Mouse (Mus musculus): ENCODE measurements around the gene Nup160.
A peak's percentile ranks its signal among the peaks of the same experiment; 100 is the strongest.

The Nup160 gene

GRCm38 (mm10) chr2:90677007-90677406 is at the start of gene Nup160:
Nup160 (plus strand) TSS chr2:90677215.
- DNase-seq (ENCODE audit: low spot score in 2 of 2) = no peak

- no peak for DNase-seq (ENCODE audit: low spot score in 2 of 2)
These were observed 48.8 kb upstream of the Nup160 start for GRCm38 (mm10) chr2:90628261-90628660.

- DNase-seq (ENCODE audit: low spot score in 2 of 2) = no peak
These were observed 47.5 kb upstream of the Nup160 start for GRCm38 (mm10) chr2:90629552-90629951.

GRCm38 (mm10) chr2:90631938-90632733 is 44.9 kb upstream of the Nup160 start:
- no peak for DNase-seq (ENCODE audit: low spot score in 2 of 2)

- DNase-seq (ENCODE audit: low spot score in 2 of 2) = no peak
These were observed 42.3 kb upstream of the Nup160 start for GRCm38 (mm10) chr2:90634671-90635070.

DNA sequence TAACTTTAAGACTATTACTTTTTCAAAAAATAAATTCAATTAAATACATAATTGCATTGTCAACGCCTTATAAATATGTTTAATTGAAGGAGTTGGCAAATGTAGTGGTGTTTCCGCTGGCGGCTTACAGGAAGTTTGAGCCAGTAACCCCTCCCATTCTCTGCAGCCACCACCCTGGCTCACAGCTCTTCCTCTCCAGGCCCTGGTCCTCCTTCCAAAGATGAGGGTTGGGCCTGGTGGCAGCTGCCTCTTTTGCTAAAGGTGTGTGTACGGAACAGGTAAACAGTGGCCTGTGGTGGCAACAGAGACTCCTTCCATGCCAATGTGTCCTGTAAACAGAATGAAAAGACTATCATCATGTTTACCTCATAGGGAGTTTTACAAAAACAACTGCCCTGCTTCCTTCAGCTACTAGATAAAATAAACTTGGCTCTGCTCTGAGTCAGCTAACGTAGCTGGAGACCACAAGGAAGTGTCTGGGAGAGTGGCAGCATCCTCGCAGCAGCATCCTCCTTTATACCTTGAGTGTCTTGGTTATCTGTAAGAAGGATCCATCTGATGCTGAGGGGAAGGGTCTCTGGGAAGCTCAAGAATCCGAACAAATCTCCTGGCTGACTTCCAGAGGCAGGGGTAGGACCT is 41.8 kb upstream of the Nup160 start:
- DNase-seq (ENCODE audit: low spot score in 2 of 2) = peak; percentile 23 to 28

DNA sequence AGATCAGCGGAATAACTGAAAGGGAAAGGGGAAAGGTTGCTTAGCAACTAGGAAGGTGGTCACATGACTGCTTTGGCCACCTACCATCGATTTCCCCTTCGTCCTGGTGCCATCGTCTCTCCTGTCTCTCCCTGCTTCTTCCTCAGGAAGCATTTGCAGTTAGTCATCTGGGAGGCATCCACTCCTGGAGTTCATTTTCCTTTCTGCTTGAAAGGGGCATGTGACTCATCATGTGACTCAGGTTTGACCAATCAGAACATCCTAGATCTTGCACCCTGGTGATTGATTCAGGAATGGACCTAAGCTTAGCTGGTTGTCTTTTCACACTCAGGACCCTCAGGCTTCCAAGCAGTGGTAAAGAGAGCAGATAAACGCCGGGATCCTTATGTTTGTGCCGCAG is 40.2 kb upstream of the Nup160 start:
- DNase-seq (ENCODE audit: low spot score in 2 of 2) = no peak

DNA sequence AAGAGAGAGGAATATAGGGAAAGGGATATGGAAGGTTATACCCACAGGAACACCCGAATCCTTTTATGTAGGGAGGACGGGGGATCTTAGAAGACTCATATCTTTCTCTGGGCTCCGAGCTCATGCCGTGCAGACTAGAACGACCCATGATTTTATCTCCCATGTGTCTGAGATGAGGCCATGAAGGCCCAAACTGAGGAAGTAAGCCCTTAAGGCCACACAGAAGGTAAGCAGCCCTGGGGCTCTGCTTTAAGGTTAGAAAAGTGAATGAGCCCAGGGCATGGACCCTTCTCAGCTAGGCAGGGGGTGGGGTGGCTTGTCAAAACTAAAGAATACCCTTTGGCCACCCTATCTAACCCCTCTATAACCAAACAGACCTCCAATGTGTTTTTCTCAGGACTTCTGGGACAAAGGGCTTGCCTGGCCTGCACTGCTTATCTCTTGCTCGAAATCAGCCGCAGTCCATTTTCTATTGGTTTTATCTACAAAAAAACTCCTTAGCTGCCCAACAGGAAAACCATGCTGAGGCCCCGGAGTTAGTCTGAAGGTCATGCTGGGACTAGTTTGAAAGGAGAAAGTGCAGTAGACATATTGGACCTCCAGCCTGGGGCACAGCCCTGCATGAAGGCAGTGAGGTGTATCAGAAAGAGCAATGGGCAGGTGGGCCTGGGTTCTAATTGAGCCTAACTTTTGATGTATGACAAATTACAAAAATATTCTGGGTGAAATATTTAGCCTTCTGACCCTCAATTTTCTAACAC is 37.8 kb upstream of the Nup160 start:
- DNase-seq (ENCODE audit: low spot score in 2 of 2) = no peak

DNA sequence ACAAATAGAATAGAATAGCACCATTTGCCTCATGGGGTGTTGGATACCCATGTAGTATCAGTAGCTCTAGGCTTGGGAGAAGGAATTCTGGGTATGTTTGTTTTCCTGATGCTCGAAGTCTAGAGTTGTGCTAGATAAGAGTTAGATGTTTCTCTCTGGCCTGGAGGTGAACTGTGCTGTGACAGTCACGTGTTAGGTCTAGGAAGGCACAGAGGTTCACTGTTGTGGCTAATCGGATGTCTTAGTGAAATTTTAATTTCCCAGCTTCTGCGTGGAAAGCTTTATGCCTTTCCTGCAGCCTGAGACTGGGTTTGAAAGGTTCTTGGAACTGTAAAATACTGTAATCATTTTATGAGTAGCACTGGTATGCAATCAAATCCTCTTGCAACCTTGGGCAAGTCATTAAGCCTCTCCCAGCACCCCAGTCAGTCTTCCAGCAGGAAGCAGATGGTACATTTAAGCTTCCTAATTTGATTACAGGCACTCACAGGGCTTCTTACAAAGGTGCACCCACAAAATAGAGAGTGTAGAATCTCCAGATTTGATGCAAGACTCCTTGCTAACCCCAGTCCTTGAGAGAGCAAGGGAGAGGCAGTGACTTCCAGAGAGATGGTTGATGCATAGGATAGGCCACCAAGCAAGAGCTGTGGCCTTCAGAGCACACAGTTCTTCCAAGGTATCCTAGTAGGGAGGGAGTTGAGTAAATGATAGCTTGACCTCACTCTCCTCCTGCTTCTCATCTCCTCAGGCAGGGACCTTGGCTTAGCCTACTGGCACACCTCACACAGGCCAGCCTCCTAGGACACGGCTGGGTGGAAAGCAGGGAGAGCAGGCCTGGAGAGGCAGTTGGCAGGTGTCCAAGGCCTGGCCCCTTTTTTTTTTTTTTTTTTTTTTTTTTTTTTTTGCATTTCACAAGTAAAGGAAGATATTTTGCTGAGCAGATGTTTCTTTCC is 37.0 kb upstream of the Nup160 start:
- no peak for DNase-seq (ENCODE audit: low spot score in 2 of 2)

- peak in 1 of 2 experiments; percentile 15 for DNase-seq (ENCODE audit: low spot score in 2 of 2)
These were observed 35.9 kb upstream of the Nup160 start for GRCm38 (mm10) chr2:90641007-90641709.

DNA sequence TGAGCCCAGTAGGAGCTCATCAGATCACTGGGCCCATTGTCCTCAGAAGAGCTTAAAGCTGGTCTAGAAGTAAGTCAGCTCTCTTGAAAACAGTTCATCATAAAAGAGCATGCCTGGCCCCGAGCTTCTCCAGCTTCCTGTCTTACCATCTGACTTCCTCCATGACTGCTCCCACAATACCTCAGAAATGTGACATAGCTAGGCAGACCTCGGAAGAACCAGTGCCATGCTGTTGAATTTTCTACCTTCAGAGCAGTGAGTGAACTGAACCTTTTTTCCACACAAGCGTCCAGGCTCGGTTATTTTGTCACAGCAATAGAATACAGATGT is 35.3 kb upstream of the Nup160 start:
- DNase-seq (ENCODE audit: low spot score in 2 of 2) = no peak

DNA sequence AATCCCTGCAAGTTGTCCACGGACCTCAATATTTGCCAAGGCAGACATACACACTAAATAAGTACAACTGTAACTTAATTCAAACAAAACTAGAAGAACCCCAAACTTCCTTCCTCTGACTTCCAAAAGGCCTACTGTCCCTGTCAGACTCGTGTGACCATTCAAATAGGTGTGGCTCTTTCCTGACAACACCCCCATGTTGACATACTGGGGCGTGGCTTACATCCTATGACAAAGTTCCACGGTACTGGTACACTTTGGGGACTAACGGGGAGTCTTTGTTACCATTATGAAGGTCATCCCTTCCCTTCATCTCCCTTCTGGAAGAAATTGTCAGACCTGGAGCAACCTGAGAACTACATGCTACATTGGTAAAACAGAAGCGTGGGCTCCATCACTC is 29.9 kb upstream of the Nup160 start:
- DNase-seq (ENCODE audit: low spot score in 2 of 2) = no peak

DNA sequence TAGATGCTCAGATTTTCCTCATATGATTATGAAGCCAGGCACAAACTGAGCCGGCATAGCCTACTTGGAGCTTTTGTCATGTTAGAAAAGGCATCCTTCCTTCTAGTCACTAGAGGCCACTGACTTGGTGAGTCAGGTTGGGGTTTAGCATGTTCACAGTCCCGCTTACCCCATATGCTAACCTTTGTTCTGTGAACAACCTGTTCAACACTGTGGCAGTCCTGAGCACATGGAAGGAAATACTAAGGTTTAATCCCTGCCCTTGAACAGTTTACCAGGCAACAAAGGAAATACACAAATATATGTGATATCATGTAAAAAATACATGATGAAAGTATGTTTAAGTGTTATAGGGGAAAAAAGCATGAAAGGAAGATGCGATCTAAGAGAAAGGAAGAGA is 27.6 kb upstream of the Nup160 start:
- no peak for DNase-seq (ENCODE audit: low spot score in 2 of 2)

DNA sequence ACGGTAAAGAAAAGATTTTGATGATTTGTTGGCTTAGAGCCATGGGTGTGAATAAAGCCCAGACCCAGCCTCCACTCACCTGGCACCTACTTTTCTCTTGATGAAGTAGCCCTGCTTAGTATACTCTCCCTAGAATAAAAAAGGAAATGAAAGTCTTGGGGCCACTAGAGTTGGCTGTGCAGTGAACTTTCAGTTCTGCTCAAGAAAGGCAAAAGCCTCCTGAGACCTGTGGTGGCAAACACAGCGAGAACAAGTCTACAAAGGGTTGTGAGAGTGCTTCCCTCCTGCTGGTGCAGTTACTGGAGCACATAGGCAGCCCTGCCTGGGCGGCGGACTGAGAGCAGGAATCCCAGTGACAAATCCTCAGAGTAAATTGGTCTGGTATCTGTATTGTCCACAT is 27.1 kb upstream of the Nup160 start:
- DNase-seq (ENCODE audit: low spot score in 2 of 2) = peak; percentile 13 to 53

GRCm38 (mm10) chr2:90652101-90652500 is 24.9 kb upstream of the Nup160 start:
- peak; percentile 34 to 74 for DNase-seq (ENCODE audit: low spot score in 2 of 2)

DNA sequence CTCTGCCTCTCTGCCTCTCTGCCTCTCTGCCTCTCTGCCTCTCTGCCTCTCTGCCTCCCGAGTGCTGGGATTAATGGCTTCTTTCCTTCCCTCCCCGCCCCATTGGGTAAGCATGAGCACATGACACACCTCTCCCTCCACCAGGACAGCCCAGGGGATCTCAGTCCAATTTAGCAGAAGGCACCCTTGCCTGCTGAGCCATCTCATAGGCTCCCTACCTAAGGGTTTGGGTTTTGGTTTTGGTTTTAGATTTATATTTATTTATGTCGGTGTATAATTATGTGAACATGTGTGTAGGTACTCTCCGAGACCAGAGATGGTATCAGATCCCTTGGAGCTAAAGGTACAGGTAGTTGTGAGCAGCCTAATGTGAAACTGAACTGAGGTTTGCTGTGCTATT is 24.0 kb upstream of the Nup160 start:
- no peak for DNase-seq (ENCODE audit: low spot score in 2 of 2)

DNA sequence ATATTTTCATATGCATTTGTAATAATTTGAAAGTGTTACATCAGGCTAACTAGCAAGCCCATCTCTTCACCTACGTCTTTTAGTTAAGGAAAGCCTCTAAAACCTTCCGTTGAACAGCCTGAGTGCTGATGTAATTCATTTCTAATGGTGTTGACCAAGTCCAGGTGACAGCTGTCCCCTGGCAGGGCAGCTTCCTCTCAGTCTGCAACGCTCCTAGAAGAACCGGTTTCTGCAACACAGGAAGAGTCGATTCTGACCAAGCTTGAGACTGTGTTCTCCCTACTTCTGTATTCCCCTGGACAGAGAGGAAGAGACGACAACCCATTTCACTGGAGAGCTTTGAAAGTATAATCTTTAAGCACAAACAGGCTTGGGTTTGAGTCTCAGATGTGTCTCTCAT is 21.6 kb upstream of the Nup160 start:
- no peak for DNase-seq (ENCODE audit: low spot score in 2 of 2)

DNA sequence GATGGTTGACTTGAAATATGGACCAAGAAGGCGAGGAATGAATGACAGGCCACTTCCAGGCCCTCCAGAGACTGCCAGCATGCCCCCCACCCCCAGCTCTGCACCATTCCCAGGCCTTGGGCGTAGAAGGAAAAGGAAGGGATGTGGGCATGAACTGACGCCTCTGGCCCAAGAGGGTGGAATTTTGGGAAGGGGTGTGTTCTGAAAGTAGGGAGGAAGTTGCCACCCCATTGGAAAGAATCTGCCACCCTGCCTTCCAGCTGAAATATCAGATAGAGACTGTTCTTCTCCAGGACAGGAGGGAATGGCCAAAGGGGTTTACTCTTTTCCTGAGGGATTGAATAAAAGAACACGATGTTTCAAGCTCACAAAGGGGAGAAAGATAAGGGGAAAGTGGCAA is 18.4 kb upstream of the Nup160 start:
- DNase-seq (ENCODE audit: low spot score in 2 of 2) = no peak

- DNase-seq (ENCODE audit: low spot score in 2 of 2) = no peak
These were observed 18.0 kb upstream of the Nup160 start for GRCm38 (mm10) chr2:90659016-90659415.

DNA sequence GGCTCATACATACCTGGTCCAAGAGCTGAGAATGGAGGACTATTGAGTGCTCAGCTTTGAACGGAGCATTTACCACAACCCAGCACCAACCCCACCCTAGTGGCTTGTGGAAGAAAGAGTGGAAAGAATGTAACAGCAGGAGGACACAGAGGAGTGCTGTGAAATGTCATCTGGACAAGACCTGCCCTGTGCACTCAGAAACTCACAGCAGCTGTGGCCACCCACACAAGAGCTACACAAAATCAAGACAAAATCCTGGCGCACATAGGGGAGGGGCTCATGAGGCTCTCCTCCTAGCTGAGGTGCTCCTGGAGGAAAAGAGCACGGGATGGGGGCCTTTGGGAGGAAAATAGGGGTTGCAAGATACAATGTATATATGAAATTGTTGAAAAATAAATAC is 17.4 kb upstream of the Nup160 start:
- DNase-seq (ENCODE audit: low spot score in 2 of 2) = no peak

DNA sequence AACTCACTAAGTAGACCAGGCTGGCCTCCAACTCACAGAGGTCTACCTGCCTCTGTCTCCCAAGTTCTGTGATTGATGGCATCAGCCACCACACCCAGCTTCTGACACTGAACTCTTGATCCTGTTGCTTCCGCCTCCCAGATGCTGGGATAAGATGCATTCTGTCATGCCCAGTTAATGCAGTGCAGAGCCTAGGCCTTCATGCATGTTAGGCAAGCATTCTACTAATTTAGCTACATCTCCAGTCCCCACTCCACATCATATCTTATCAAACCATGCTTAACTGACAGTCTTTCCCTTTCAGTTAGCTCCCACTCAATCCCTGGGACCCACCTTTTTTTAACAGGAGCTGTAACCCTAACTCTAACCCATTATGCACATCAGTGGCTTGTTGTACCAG is 16.1 kb upstream of the Nup160 start:
- no peak for DNase-seq (ENCODE audit: low spot score in 2 of 2)

Data from heart, adult 9 months (tissue).